15 mouse cellular contexts compared by ENCODE assay signal in genomic region chr8:48277986-48278635, GRCm38 (mm10).
DNase-seq lines count a peak whose midpoint lies in the region; ATAC-seq lines count a peak whose summit lies in the region.
"Had no signal": no experiment of that assay in that cellular context is flagged by ENCODE, and none has a peak within 500 bp of the region (broad histone marks: within the 10 kb centered on the region; RNA-seq: fewer than 3 reads in every experiment).

No protein-coding gene starts in this region.

- no peak overlapping the region for H3K27ac ChIP-seq in embryonic facial prominence, embryonic 11.5 days (replicated peaks; ENCODE audit: low read depth, low read length)
- H3K27ac ChIP-seq in embryonic facial prominence, embryonic 10.5 days (replicated peaks): no peak overlapping the region
- no peak overlapping the region for H3K27ac ChIP-seq in forebrain, embryonic 16.5 days (ENCODE audit: low read length)
- H3K27ac ChIP-seq in neural tube, embryonic 13.5 days (replicated peaks): 0 out of 2 replicates have a peak overlapping the region, but pooled peaks have one; percentile 7
- H3K27ac ChIP-seq: embryonic facial prominence, embryonic 15.5 days; heart, adult 2 months; intestine, embryonic 15.5 days had no signal

- H3K4me3 ChIP-seq in embryonic facial prominence, embryonic 11.5 days (ENCODE audit: low read depth, low read length): no peak overlapping the region
- H3K4me3 ChIP-seq in embryonic facial prominence, embryonic 10.5 days: no peak overlapping the region
- no peak overlapping the region for H3K4me3 ChIP-seq in forebrain, embryonic 16.5 days (replicated peaks; ENCODE audit: low read length)
- H3K4me3 ChIP-seq in neural tube, embryonic 13.5 days: no peak overlapping the region
- H3K4me3 ChIP-seq: embryonic facial prominence, embryonic 15.5 days; heart, adult 2 months; intestine, embryonic 15.5 days had no signal

- peak; percentile 29 for DNase-seq in embryonic facial prominence, embryonic 11.5 days (ENCODE audit: low spot score)
- no peak for DNase-seq in embryonic facial prominence, embryonic 10.5 days (ENCODE audit: low spot score)
- DNase-seq in mesoderm, embryonic 11.5 days (ENCODE audit: low read depth, low spot score): peak; percentile 48
- no peak for DNase-seq in adrenal gland, adult (ENCODE audit: inconsistent age in 2 of 2, low spot score in 1 of 2)
- DNase-seq in urinary bladder, adult 2 months (ENCODE audit: low spot score): no peak
- DNase-seq in kidney, adult 9 months: no peak
- DNase-seq: cerebellum, adult 9-11 months; heart, adult 2 months; kidney, postnatal 25 days; lung, embryonic 14.5 days had no signal

- no peaks in the 10 kb centered on the region for H3K27me3 ChIP-seq in embryonic facial prominence, embryonic 11.5 days (ENCODE audit: control insufficient read depth, insufficient read depth, low read length)
- H3K27me3 ChIP-seq in embryonic facial prominence, embryonic 10.5 days (replicated peaks; ENCODE audit: low read depth, poor library complexity, severe bottlenecking): no peaks in the 10 kb centered on the region
- no peaks in the 10 kb centered on the region for H3K27me3 ChIP-seq in forebrain, embryonic 16.5 days (replicated peaks; ENCODE audit: control insufficient read depth, insufficient read depth, low read length)
- no peaks in the 10 kb centered on the region for H3K27me3 ChIP-seq in neural tube, embryonic 13.5 days
- H3K27me3 ChIP-seq: embryonic facial prominence, embryonic 15.5 days; intestine, embryonic 15.5 days; Patski had no signal

- no peak overlapping the region for H3K4me2 ChIP-seq in embryonic facial prominence, embryonic 11.5 days (ENCODE audit: low read depth, low read length)
- no peak overlapping the region; the same call in 1 of the 2 replicates for H3K4me2 ChIP-seq in forebrain, embryonic 16.5 days (ENCODE audit: low read length)
- H3K4me2 ChIP-seq in neural tube, embryonic 13.5 days: no peak overlapping the region
- H3K4me2 ChIP-seq: embryonic facial prominence, embryonic 15.5 days; intestine, embryonic 15.5 days; lung, embryonic 14.5 days had no signal

- peaks cover 20% of the 10 kb centered on the region for H3K36me3 ChIP-seq in embryonic facial prominence, embryonic 11.5 days (replicated peaks; ENCODE audit: control insufficient read depth, insufficient read depth, low read depth, low read length)
- peaks cover 91% of the 10 kb centered on the region for H3K36me3 ChIP-seq in embryonic facial prominence, embryonic 10.5 days (replicated peaks)
- peaks cover 14% of the 10 kb centered on the region for H3K36me3 ChIP-seq in forebrain, embryonic 16.5 days (ENCODE audit: control insufficient read depth, insufficient read depth)
- H3K36me3 ChIP-seq in neural tube, embryonic 13.5 days: peaks cover 37% of the 10 kb centered on the region

- H3K4me1 ChIP-seq in embryonic facial prominence, embryonic 11.5 days (ENCODE audit: control insufficient read depth, insufficient read depth, low read length): no peaks in the 10 kb centered on the region
- no peaks in the 10 kb centered on the region for H3K4me1 ChIP-seq in embryonic facial prominence, embryonic 10.5 days
- H3K4me1 ChIP-seq in forebrain, embryonic 16.5 days (replicated peaks; ENCODE audit: control insufficient read depth, insufficient read depth, low read length): 0 out of 2 replicates have a peak, but pooled peaks cover 2% of the 10 kb centered on the region
- peaks cover 5% of the 10 kb centered on the region; the same call in 1 of the 2 replicates for H3K4me1 ChIP-seq in neural tube, embryonic 13.5 days (replicated peaks)
- H3K4me1 ChIP-seq: embryonic facial prominence, embryonic 15.5 days; intestine, embryonic 15.5 days had no signal

- H3K9ac ChIP-seq in embryonic facial prominence, embryonic 11.5 days (replicated peaks; ENCODE audit: low read length): no peak overlapping the region
- no peak overlapping the region for H3K9ac ChIP-seq in forebrain, embryonic 16.5 days (replicated peaks; ENCODE audit: low read depth, low read length)
- H3K9ac ChIP-seq in neural tube, embryonic 13.5 days: no peak overlapping the region
- H3K9ac ChIP-seq: embryonic facial prominence, embryonic 15.5 days; intestine, embryonic 15.5 days; lung, embryonic 14.5 days had no signal

- 83% methylated on average over 15 of the region's 15 CpGs for WGBS in embryonic facial prominence, embryonic 11.5 days
- WGBS in embryonic facial prominence, embryonic 10.5 days: 82% methylated on average over 15 of the region's 15 CpGs
- 21% methylated on average over 15 of the region's 15 CpGs for WGBS in forebrain, embryonic 16.5 days
- WGBS in neural tube, embryonic 13.5 days: 40% methylated on average over 15 of the region's 15 CpGs

- ATAC-seq in embryonic facial prominence, embryonic 11.5 days (replicated peaks; ENCODE audit: insufficient number of reproducible peaks, low FRiP score, low TSS enrichment, low read depth): peak; percentile 68; the same call in 1 of the 2 replicates
- ATAC-seq in forebrain, embryonic 16.5 days: peak; percentile 78
- 0 out of 2 replicates have a peak, but pooled peaks have one; percentile 61 for ATAC-seq in neural tube, embryonic 13.5 days (ENCODE audit: low read depth)
- ATAC-seq: intestine, embryonic 15.5 days; Patski had no signal

- H3K9me3 ChIP-seq in embryonic facial prominence, embryonic 11.5 days (replicated peaks; ENCODE audit: control insufficient read depth, low read length): no peaks in the 10 kb centered on the region
- peaks cover 9% of the 10 kb centered on the region; the same call in 1 of the 2 replicates for H3K9me3 ChIP-seq in embryonic facial prominence, embryonic 10.5 days
- H3K9me3 ChIP-seq in forebrain, embryonic 16.5 days (ENCODE audit: control insufficient read depth, low read length): no peaks in the 10 kb centered on the region; the same call in 1 of the 2 replicates
- peaks cover 8% of the 10 kb centered on the region for H3K9me3 ChIP-seq in neural tube, embryonic 13.5 days
- H3K9me3 ChIP-seq: embryonic facial prominence, embryonic 15.5 days; intestine, embryonic 15.5 days had no signal

Comparison
In these comparisons a context has a peak if more than half of its experiments do, and no peak if none do; other contexts are left out.
1. DNase-seq: peak in embryonic facial prominence, embryonic 11.5 days (single experiment) and mesoderm, embryonic 11.5 days (single experiment); none in embryonic facial prominence, embryonic 10.5 days (single experiment), adrenal gland, adult (0 of 2), urinary bladder, adult 2 months (single experiment) and kidney, adult 9 months (single experiment).
2. Peak in every context shown above with its lines, with median percentiles within 50 percentile points of each other: ATAC-seq.